Mouse (Mus musculus) midbrain, embryonic 15.5 days (tissue): ENCODE measurements at regions not wholly inside any gene's neighbourhood (a gene's known extent, or its start where the extent isn't known, plus 50 kb on each side); places are given as distances from the start of the nearest gene placed in this dataset.

Experiments
- ATAC-seq: fragments of 200-750 bp; cut with Nextera tagmentation; replicated peaks from 2 replicates; pipeline ENCODE4 v1.8.0; 2017; ENCODE audit warnings: moderate TSS enrichment
- H3K27ac ChIP-seq: fragments of 300-500 bp; sonication (generic); 2 replicates; pipeline ENCODE4 v1.5.1; 2015; ENCODE audit warnings: mild to moderate bottlenecking, inconsistent platforms
- H3K27me3 ChIP-seq: fragments of 300-500 bp; sonication (generic); replicated peaks from 2 replicates; pipeline ENCODE4 v1.6.1; 2015; ENCODE audit warnings: inconsistent platforms
- H3K36me3 ChIP-seq: fragments of 300-500 bp; sonication (generic); replicated peaks from 2 replicates; pipeline ENCODE4 v1.6.1; 2015; ENCODE audit warnings: inconsistent platforms
- H3K4me1 ChIP-seq: fragments of 300-500 bp; sonication (generic); 2 replicates; pipeline ENCODE4 v1.6.1; 2015; ENCODE audit warnings: inconsistent platforms
- H3K4me2 ChIP-seq: fragments of 300-500 bp; sonication (generic); 2 replicates; pipeline ENCODE4 v1.6.1; 2015; ENCODE audit warnings: inconsistent platforms, mild to moderate bottlenecking, moderate library complexity
- H3K4me3 ChIP-seq: fragments of 300-500 bp; sonication (generic); 2 replicates; pipeline ENCODE4 v1.5.1; 2015; ENCODE audit warnings: mild to moderate bottlenecking, inconsistent platforms
- H3K9ac ChIP-seq: fragments of 300-500 bp; sonication (generic); 2 replicates; pipeline ENCODE4 v1.6.1; 2015; ENCODE audit warnings: mild to moderate bottlenecking, inconsistent platforms
- H3K9me3 ChIP-seq: fragments of 300-500 bp; sonication (generic); 2 replicates; pipeline ENCODE4 v1.6.1; 2016; ENCODE audit warnings: inconsistent platforms
- WGBS: fragments of 180-500 bp; shearing (Covaris S2); methylation state at CpG from one replicate; pipeline ENCODE4 v1.1.7; 2015; ENCODE audit warnings: mixed read lengths; 5-methylcytosine and 5-hydroxymethylcytosine counted together

DNA sequence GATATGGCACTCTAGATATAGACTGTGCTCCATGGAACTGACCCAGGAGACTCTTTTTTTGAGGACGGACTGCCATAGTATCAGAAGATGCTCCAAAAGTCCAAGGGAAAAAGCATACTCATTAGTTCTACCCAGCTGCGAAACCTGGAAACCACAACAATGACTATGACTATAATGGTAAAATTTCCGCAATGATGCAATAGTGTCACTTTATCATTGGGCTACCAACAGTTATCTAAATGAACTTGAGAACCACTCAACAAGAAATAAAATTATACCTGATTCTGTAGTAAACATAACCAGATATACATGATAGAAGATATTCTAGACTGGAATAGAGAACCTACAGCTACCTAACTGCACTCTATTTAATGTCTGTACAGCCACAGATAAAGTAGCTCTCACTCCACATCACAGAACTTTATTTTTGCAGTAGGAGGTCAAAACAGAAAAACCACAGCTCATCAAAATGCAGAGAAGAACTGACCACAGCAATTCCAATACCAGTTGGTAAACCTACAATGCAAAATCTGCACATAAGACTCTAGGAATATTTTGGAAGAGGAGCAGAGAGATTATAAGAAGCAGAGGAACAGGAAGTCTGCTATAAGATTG, 1255.8 kb upstream of the Zeb2 start:
- Histone ChIP-seq H3K36me3 (no peaks in the 10 kb centered on the region), H3K4me2 (no peak overlapping the region), H3K9ac (no peak overlapping the region), H3K27me3 (no peaks in the 10 kb centered on the region), H3K4me1 (no peaks in the 10 kb centered on the region), H3K9me3 (no peaks in the 10 kb centered on the region), H3K4me3 (no peak overlapping the region), H3K27ac (no peak overlapping the region)
- no peak for ATAC-seq
- 97% methylated on average over 3 of the region's 3 CpGs for WGBS

- Histone ChIP-seq H3K4me3 (no peak overlapping the region), H3K4me2 (no peak overlapping the region), H3K4me1 (no peaks in the 10 kb centered on the region), H3K27me3 (no peaks in the 10 kb centered on the region), H3K9me3 (no peaks in the 10 kb centered on the region), H3K9ac (no peak overlapping the region), H3K27ac (no peak overlapping the region), H3K36me3 (no peaks in the 10 kb centered on the region)
- ATAC-seq = no peak
- 82% methylated on average over 1 of the region's 1 CpGs for WGBS
Observed at GRCm38 (mm10) chr2:46371755-46372154, 1254.6 kb upstream of the Zeb2 start.

DNA sequence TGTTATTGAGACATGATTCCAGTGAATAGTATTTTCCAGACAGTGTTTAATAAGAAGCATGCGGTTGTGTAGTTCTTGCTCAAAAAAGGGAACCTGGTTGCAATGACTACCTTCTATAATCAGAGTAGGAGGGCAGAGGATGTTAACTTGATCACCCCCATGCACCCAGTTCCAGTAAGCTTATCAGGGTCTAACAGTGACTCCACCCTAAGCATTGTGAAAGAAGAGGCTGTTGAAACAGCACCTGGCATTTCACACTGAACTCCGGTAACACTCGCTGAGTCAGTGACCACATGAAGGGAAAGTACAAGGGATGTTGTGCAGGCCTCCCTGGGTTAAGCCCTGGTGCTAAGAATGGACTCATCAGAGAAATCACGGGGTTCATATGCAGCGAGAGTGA, 1253.8 kb upstream of the Zeb2 start:
- no peak for ATAC-seq
- H3K27me3 ChIP-seq = no peaks in the 10 kb centered on the region
- H3K36me3 ChIP-seq = no peaks in the 10 kb centered on the region
- no peaks in the 10 kb centered on the region for H3K4me1 ChIP-seq
- H3K9ac ChIP-seq = no peak overlapping the region
- no peaks in the 10 kb centered on the region for H3K9me3 ChIP-seq
- no peak overlapping the region for H3K27ac ChIP-seq
- no peak overlapping the region for H3K4me3 ChIP-seq
- no peak overlapping the region for H3K4me2 ChIP-seq
- WGBS = 90% methylated on average over 5 of the region's 5 CpGs

DNA sequence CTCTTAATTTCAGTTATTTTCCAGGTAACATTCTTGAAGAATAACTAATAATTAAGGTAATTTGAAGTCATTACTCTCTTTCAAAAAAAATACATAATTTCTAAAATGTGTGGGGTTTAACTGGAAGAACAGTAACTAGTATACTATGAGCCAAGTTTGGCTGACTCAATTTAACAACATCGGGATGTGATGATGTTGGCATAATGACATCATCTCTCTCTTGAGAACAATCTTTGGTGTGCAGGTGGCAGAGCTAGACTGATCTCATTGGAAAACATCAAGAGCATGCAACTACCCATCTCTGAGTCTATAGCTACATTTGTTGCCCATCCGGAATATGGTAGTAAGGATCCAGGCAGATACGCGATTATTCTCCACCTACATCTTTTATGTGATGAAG, 1251.7 kb upstream of the Zeb2 start:
- WGBS = 96% methylated on average over 4 of the region's 4 CpGs
- no peaks in the 10 kb centered on the region for H3K4me1 ChIP-seq
- no peak for ATAC-seq

DNA sequence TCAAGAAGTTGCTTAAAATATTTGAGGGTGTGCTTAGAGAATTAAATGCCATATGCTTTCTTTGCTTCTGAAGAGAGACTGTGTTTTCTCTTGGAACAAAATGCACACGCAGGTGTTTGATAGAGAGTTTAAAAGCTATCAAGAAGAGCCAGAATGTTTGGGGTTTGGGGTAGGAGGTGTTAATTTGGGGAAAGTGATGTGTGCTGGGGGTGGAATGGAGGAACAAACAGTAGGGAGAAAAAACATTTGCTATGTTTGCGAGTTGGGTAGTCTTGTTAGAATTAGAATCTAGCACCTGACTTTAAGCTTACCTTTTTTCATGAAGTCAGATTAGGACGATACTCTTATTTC, 1248.9 kb upstream of the Zeb2 start:
- Histone ChIP-seq H3K4me2 (no peak overlapping the region), H3K9me3 (no peaks in the 10 kb centered on the region), H3K27me3 (no peaks in the 10 kb centered on the region), H3K27ac (no peak overlapping the region), H3K4me3 (no peak overlapping the region), H3K4me1 (no peaks in the 10 kb centered on the region), H3K9ac (no peak overlapping the region), H3K36me3 (no peaks in the 10 kb centered on the region)
- no peak for ATAC-seq
- 86% methylated on average over 3 of the region's 3 CpGs for WGBS

More for the DNA sequence above, 1251.7 kb upstream of the Zeb2 start:
- Histone ChIP-seq H3K36me3 (no peaks in the 10 kb centered on the region), H3K9ac (no peak overlapping the region), H3K27me3 (no peaks in the 10 kb centered on the region), H3K4me2 (no peak overlapping the region), H3K27ac (no peak overlapping the region), H3K4me3 (no peak overlapping the region), H3K9me3 (no peaks in the 10 kb centered on the region)

DNA sequence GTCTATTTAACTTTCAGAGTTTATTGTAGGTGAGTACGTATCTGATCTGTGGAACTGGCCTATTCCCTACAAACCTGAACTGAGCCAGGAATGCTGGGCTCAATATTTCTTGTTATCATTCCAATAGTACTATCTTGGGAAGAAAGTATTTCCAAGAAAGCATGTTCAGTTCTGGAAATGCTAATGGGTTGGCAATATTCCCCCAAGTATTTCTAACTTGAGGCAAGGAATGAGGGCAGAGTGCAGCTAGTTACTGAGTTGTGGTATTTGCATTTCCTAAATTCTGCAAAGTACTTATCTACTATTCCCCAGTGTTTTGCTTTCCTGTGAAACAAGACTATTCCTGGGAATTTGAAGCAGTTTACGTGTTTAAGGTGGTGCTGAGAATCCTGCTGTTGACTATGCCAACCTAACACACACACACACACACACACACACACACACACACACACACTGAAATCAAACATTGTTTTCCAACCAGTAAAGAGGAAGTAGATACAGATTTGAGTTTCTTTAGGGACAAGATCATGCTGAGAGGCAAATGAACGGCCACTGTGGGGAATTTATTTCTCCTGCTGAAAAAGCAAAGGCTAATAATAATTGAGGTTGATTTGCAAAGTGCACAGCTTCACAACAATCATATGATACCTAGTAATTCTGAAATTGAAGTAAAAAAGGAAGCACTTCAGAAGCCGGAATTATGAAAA, 1248.4 kb upstream of the Zeb2 start:
- Histone ChIP-seq H3K27me3 (no peaks in the 10 kb centered on the region), H3K4me1 (no peaks in the 10 kb centered on the region), H3K36me3 (no peaks in the 10 kb centered on the region), H3K4me3 (no peak overlapping the region), H3K4me2 (no peak overlapping the region), H3K9ac (no peak overlapping the region), H3K9me3 (no peaks in the 10 kb centered on the region), H3K27ac (no peak overlapping the region)
- ATAC-seq = no peak
- 88% methylated on average over 4 of the region's 4 CpGs for WGBS

- H3K4me1 ChIP-seq = no peaks in the 10 kb centered on the region
- H3K9ac ChIP-seq = no peak overlapping the region
- H3K9me3 ChIP-seq = no peaks in the 10 kb centered on the region
- no peak overlapping the region for H3K4me2 ChIP-seq
- WGBS = 76% methylated on average over 4 of the region's 4 CpGs
- no peaks in the 10 kb centered on the region for H3K27me3 ChIP-seq
- no peak overlapping the region for H3K4me3 ChIP-seq
- no peak for ATAC-seq
- H3K27ac ChIP-seq = no peak overlapping the region
- H3K36me3 ChIP-seq = no peaks in the 10 kb centered on the region
Observed at GRCm38 (mm10) chr2:46360049-46360712, 1243.0 kb upstream of the Zeb2 start.

DNA sequence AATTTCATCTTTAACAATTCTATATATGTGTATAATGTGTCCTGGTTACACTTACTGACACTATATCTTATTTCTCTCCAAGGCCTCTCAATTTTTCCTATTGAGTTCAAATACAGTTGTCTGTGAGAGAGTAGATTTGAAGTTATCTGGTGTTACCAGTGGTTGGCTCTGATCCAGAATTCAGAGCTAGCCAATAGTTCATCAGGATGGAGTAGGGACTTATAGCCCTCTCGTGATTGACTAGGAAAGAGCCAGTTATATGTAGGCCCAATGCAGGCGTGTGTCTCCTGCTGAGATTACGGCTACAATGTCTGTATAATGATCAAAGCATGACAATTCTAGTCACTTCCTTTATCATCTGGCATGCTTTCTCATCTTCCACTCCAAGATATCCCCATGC, 1241.0 kb upstream of the Zeb2 start:
- H3K27me3 ChIP-seq = no peaks in the 10 kb centered on the region
- no peak for ATAC-seq
- WGBS = 91% methylated on average over 3 of the region's 3 CpGs
- H3K4me3 ChIP-seq = no peak overlapping the region
- no peak overlapping the region for H3K4me2 ChIP-seq
- H3K4me1 ChIP-seq = no peaks in the 10 kb centered on the region
- H3K27ac ChIP-seq = no peak overlapping the region
- H3K9ac ChIP-seq = no peak overlapping the region
- no peaks in the 10 kb centered on the region for H3K36me3 ChIP-seq
- H3K9me3 ChIP-seq = no peaks in the 10 kb centered on the region

- Histone ChIP-seq H3K4me1 (no peaks in the 10 kb centered on the region), H3K9ac (no peak overlapping the region), H3K27me3 (no peaks in the 10 kb centered on the region), H3K36me3 (no peaks in the 10 kb centered on the region), H3K27ac (no peak overlapping the region), H3K4me2 (no peak overlapping the region), H3K4me3 (no peak overlapping the region), H3K9me3 (no peaks in the 10 kb centered on the region)
- ATAC-seq = no peak
- WGBS = 90% methylated on average over 3 of the region's 3 CpGs
Observed at GRCm38 (mm10) chr2:46356651-46357050, 1239.5 kb upstream of the Zeb2 start.

DNA sequence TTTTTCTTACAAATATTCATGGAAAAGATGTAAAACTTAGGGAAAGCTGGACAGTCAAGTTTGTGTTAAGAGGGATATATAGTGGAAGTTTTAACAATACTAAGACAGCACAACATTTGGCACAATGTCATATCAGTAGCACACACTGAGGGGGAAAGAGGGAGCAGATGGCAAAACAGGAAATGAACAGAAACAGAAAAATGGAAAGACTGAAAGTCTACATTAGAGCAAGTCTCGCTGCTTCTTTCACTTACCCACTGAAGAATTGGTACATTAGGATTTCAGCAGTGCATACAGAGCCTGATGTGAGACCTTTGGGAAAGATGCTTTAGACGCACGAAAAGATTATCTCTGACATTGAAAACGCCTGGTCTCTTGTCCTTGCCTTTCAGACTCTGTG, 1223.5 kb upstream of the Zeb2 start:
- Histone ChIP-seq H3K4me1 (no peaks in the 10 kb centered on the region), H3K27ac (no peak overlapping the region), H3K4me3 (no peak overlapping the region), H3K36me3 (no peaks in the 10 kb centered on the region), H3K27me3 (no peaks in the 10 kb centered on the region), H3K4me2 (no peak overlapping the region), H3K9ac (no peak overlapping the region), H3K9me3 (no peaks in the 10 kb centered on the region)
- 68% methylated on average over 4 of the region's 4 CpGs for WGBS
- no peak for ATAC-seq

DNA sequence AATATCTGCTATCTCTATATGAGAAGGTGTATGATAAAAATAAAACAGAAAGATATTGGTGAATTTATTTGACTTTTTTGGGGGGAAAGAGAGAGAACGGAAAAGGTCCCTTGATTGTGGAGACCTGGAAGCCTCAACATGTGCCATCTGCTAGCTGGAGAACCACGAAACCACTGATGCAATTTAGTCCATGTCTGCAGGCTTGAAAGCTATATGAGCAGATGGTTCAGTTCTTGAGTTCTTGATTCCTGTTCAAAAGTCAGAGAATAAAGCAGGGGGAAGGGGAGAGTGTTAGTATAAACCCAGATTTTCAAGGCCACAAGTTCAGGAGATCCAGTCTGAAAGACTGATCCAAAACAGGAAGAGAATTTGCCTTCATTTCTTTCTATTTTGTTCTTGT, 1199.5 kb upstream of the Zeb2 start:
- Histone ChIP-seq H3K9ac (no peak overlapping the region), H3K27me3 (no peaks in the 10 kb centered on the region), H3K4me1 (no peaks in the 10 kb centered on the region), H3K4me2 (no peak overlapping the region), H3K27ac (no peak overlapping the region), H3K4me3 (no peak overlapping the region), H3K36me3 (no peaks in the 10 kb centered on the region), H3K9me3 (no peaks in the 10 kb centered on the region)
- 87% methylated on average over 2 of the region's 2 CpGs for WGBS
- ATAC-seq = no peak

GRCm38 (mm10) chr2:46315243-46315642, 1198.0 kb upstream of the Zeb2 start:
- H3K9me3 ChIP-seq = no peaks in the 10 kb centered on the region
- no peaks in the 10 kb centered on the region for H3K36me3 ChIP-seq
- 90% methylated on average over 3 of the region's 3 CpGs for WGBS
- no peaks in the 10 kb centered on the region for H3K27me3 ChIP-seq
- no peak overlapping the region for H3K27ac ChIP-seq
- H3K9ac ChIP-seq = no peak overlapping the region
- no peak overlapping the region for H3K4me3 ChIP-seq
- H3K4me2 ChIP-seq = no peak overlapping the region
- no peaks in the 10 kb centered on the region for H3K4me1 ChIP-seq
- no peak for ATAC-seq

GRCm38 (mm10) chr2:46307582-46308153, 1190.5 kb upstream of the Zeb2 start:
- Histone ChIP-seq H3K4me2 (no peak overlapping the region), H3K27me3 (no peaks in the 10 kb centered on the region), H3K9ac (no peak overlapping the region), H3K4me1 (no peaks in the 10 kb centered on the region), H3K27ac (no peak overlapping the region), H3K36me3 (no peaks in the 10 kb centered on the region), H3K9me3 (no peaks in the 10 kb centered on the region), H3K4me3 (no peak overlapping the region)
- ATAC-seq = no peak
- WGBS = 98% methylated on average over 2 of the region's 2 CpGs
